Mouse (Mus musculus) CD4-positive, CD25-positive, alpha-beta regulatory T cell, adult 4 months (primary cell): Measurements from ENCODE around the gene Sap25. TPM values are rescaled to one million over a fixed set of nuclear protein-coding genes. Genes with fewer than 3 reads are reported as not detected.

Source experiments
- polyA plus RNA-seq, 2 experiments: library from polyadenylated mRNA; unstranded; fragments of 100-300 nt; shearing (Covaris generic); gene quantifications; one replicate each; pipeline ENCODE4 v1.2.1; 2017

The Sap25 gene
- polyA plus RNA-seq, 2 experiments from 2014 or later, result 43.0 to 46.6 TPM

Other genes with a start within 250 kb of the Sap25 start
- gene Zan, start 164.3 kb upstream of the Sap25 start, polyA plus RNA-seq, result under 1 TPM; 0.27 to 0.39 TPM
- gene Pop7, start 138.8 kb upstream of the Sap25 start, polyA plus RNA-seq, result 10 to 100 TPM; 44.2 to 57.4 TPM
- 10 to 100 TPM; 35.6 to 36.1 TPM for gene Gigyf1, start 122.8 kb upstream of the Sap25 start, polyA plus RNA-seq
- gene Epo, start 108.1 kb upstream of the Sap25 start, polyA plus RNA-seq, result not detected
- gene Gnb2, start 107.8 kb upstream of the Sap25 start, polyA plus RNA-seq, result 10 to 100 TPM; 36.8 to 66.7 TPM
- gene Actl6b, start 87.8 kb upstream of the Sap25 start, polyA plus RNA-seq, result not detected
- 1 to 10 TPM in 1 of 2 experiments, not detected in 1; 1.6 TPM for gene Tfr2, start 71.5 kb upstream of the Sap25 start, polyA plus RNA-seq
- 10 to 100 TPM; 27.3 to 28.8 TPM for gene Mospd3, start 40.3 kb upstream of the Sap25 start, polyA plus RNA-seq
- gene Pcolce, start 27.6 kb upstream of the Sap25 start, polyA plus RNA-seq, result 1 to 10 TPM in 1 of 2 experiments, not detected in 1; 1.4 TPM
- under 1 TPM; 0.46 to 0.49 TPM for gene Fbxo24, start 12.3 kb upstream of the Sap25 start, polyA plus RNA-seq
- gene Lrch4, start 12.2 kb upstream of the Sap25 start, polyA plus RNA-seq, result 10 to 100 TPM; 46.5 to 81.2 TPM
- 10 to 100 TPM; 11.5 to 15.5 TPM for gene Gm20605, start 12.2 kb upstream of the Sap25 start, polyA plus RNA-seq
- not detected for gene Irs3, start 4.4 kb downstream of the Sap25 start, polyA plus RNA-seq
- gene Agfg2, start 43.4 kb downstream of the Sap25 start, polyA plus RNA-seq, result 10 to 100 TPM; 14.3 to 15.7 TPM
- under 1 TPM in 1 of 2 experiments, not detected in 1; 0.11 TPM for gene Nyap1, start 100.3 kb downstream of the Sap25 start, polyA plus RNA-seq
- 10 to 100 TPM; 49.6 to 62.4 TPM for gene Tsc22d4, start 104.4 kb downstream of the Sap25 start, polyA plus RNA-seq
- gene Ppp1r35, start 137.5 kb downstream of the Sap25 start, polyA plus RNA-seq, result 1 to 10 TPM; 6.9 to 7.0 TPM
- 10 to 100 TPM; 27.5 to 32.3 TPM for gene Mepce, start 146.3 kb downstream of the Sap25 start, polyA plus RNA-seq
- 10 to 100 TPM; 15.2 to 24.8 TPM for gene Zcwpw1, start 146.5 kb downstream of the Sap25 start, polyA plus RNA-seq
- under 1 TPM in 1 of 2 experiments, not detected in 1; 0.51 TPM for gene Pilra, start 194.9 kb downstream of the Sap25 start, polyA plus RNA-seq
- gene Pilrb1, start 216.8 kb downstream of the Sap25 start, polyA plus RNA-seq, result under 1 TPM in 1 of 2 experiments, not detected in 1; 0.58 TPM
- gene Pilrb2, start 230.5 kb downstream of the Sap25 start, polyA plus RNA-seq, result 1 to 10 TPM in 1 of 2 experiments, not detected in 1; 1.9 TPM